Mouse (Mus musculus) forebrain, embryonic 16.5 days (tissue): Measurements from ENCODE around the gene Haus7. TPM values are rescaled to one million over a fixed set of nuclear protein-coding genes. Genes with fewer than 3 reads are reported as not detected.

Experiments
- ATAC-seq: fragments of 200-750 bp; cut with Nextera tagmentation; 2 replicates; pipeline ENCODE4 v1.8.0; 2017; ENCODE audit warnings: mild to moderate bottlenecking, moderate library complexity
- H3K27ac ChIP-seq: fragments of 300-500 bp; sonication (generic); 2 replicates; pipeline ENCODE4 v1.5.1; 2014; ENCODE audit warnings: low read length, control low read depth
- H3K27me3 ChIP-seq: fragments of 300-500 bp; sonication (generic); replicated peaks from 2 replicates; pipeline ENCODE4 v1.6.1; 2014; ENCODE audit warnings: low read length; ENCODE audit not compliant: control insufficient read depth, insufficient read depth
- H3K36me3 ChIP-seq: fragments of 300-500 bp; sonication (generic); 2 replicates; pipeline ENCODE4 v1.6.1; 2014; ENCODE audit not compliant: control insufficient read depth, insufficient read depth
- H3K4me1 ChIP-seq: fragments of 300-500 bp; sonication (generic); replicated peaks from 2 replicates; pipeline ENCODE4 v1.6.1; 2014; ENCODE audit warnings: low read length; ENCODE audit not compliant: control insufficient read depth, insufficient read depth
- H3K4me2 ChIP-seq: fragments of 300-500 bp; sonication (generic); 2 replicates; pipeline ENCODE4 v1.6.1; 2014; ENCODE audit warnings: mild to moderate bottlenecking, low read length, control low read depth
- H3K4me3 ChIP-seq: fragments of 300-500 bp; sonication (generic); replicated peaks from 2 replicates; pipeline ENCODE4 v1.5.1; 2014; ENCODE audit warnings: mild to moderate bottlenecking, low read length, control low read depth
- H3K9ac ChIP-seq: fragments of 300-500 bp; sonication (generic); replicated peaks from 2 replicates; pipeline ENCODE4 v1.6.1; 2014; ENCODE audit warnings: low read depth, low read length, control low read depth
- H3K9me3 ChIP-seq: fragments of 300-500 bp; sonication (generic); 2 replicates; pipeline ENCODE4 v1.6.1; 2016; ENCODE audit warnings: low read length; ENCODE audit not compliant: control insufficient read depth
- whole genome bisulfite sequencing: fragments of 180-500 bp; shearing (Covaris S2); extraction: QIAGEN DNeasy Blood & Tissue Kit; methylation state at CpG from one replicate; pipeline ENCODE4 v1.1.7; 2014; 5-methylcytosine and 5-hydroxymethylcytosine counted together
- polyA plus RNA-seq: library from polyadenylated mRNA; unstranded; fragments of >200 nt; fragmentation: Nextera tagmentation; extraction: Ambion mirVana; gene quantifications from 2 replicates; pipeline ENCODE4 v1.2.1, GENCODE M21; 2015

Haus7 gene
- polyA plus RNA-seq, 1 experiment from 2014 or later: 59.5 TPM

GRCm38 (mm10) chrX:73484076-73484475, 25.2 kb upstream of the Haus7 start:
- H3K9me3 ChIP-seq: no peaks in the 10 kb centered on the region
- no peaks in the 10 kb centered on the region for H3K36me3 ChIP-seq
- 92% methylated on average over 1 of the region's 1 CpGs for WGBS
- 0 out of 2 replicates have a peak, but pooled peaks have one; percentile 20 for ATAC-seq
- no peak overlapping the region for H3K9ac ChIP-seq
- H3K4me3 ChIP-seq: 0 out of 2 replicates have a peak overlapping the region, but pooled peaks have one; percentile 3
- H3K4me1 ChIP-seq: no peaks in the 10 kb centered on the region; the same call in 1 of the 2 replicates
- no peaks in the 10 kb centered on the region for H3K27me3 ChIP-seq
- H3K27ac ChIP-seq: no peak overlapping the region
- no peak overlapping the region for H3K4me2 ChIP-seq

- H3K27me3 ChIP-seq: no peaks in the 10 kb centered on the region
- H3K4me2 ChIP-seq: no peak within 1 kb of the TSS; the same call in 1 of the 2 replicates
- H3K36me3 ChIP-seq: no peaks in the 10 kb centered on the region
- no peak for ATAC-seq
- H3K27ac ChIP-seq: no peak within 1 kb of the TSS
- no peak within 1 kb of the TSS for H3K9ac ChIP-seq
- 34% methylated on average over 9 of the region's 14 CpGs for WGBS
- no peaks in the 10 kb centered on the region for H3K9me3 ChIP-seq
- 0 out of 2 replicates have a peak within 1 kb of the TSS, but pooled peaks have one; percentile 3 for H3K4me3 ChIP-seq
- no peaks in the 10 kb centered on the region; the same call in 1 of the 2 replicates for H3K4me1 ChIP-seq
These were observed 24.6 kb upstream of the Haus7 start, which contains the start of gene Bgn for GRCm38 (mm10) chrX:73483484-73483810. Gene Bgn (plus strand): TSS chrX:73483602.

- no peak overlapping the region for H3K9ac ChIP-seq
- H3K4me1 ChIP-seq: no peaks in the 10 kb centered on the region; the same call in 1 of the 2 replicates
- no peak for ATAC-seq
- no peak overlapping the region for H3K27ac ChIP-seq
- H3K27me3 ChIP-seq: no peaks in the 10 kb centered on the region
- 51% methylated on average over 3 of the region's 4 CpGs for WGBS
- no peaks in the 10 kb centered on the region for H3K36me3 ChIP-seq
- no peaks in the 10 kb centered on the region for H3K9me3 ChIP-seq
- H3K4me3 ChIP-seq: no peak overlapping the region
- H3K4me2 ChIP-seq: no peak overlapping the region
These were observed 24.0 kb upstream of the Haus7 start for GRCm38 (mm10) chrX:73482643-73483483.

GRCm38 (mm10) chrX:73480334-73480733, 21.5 kb upstream of the Haus7 start:
- Histone ChIP-seq H3K4me2 (no peak overlapping the region), H3K4me1 (no peaks in the 10 kb centered on the region; the same call in 1 of the 2 replicates), H3K27ac (no peak overlapping the region), H3K4me3 (no peak overlapping the region), H3K36me3 (no peaks in the 10 kb centered on the region), H3K27me3 (no peaks in the 10 kb centered on the region), H3K9me3 (no peaks in the 10 kb centered on the region), H3K9ac (no peak overlapping the region)
- 62% methylated on average over 2 of the region's 2 CpGs for WGBS
- no peak for ATAC-seq

- H3K36me3 ChIP-seq: no peaks in the 10 kb centered on the region
- no peaks in the 10 kb centered on the region for H3K27me3 ChIP-seq
- no peaks in the 10 kb centered on the region for H3K9me3 ChIP-seq
- H3K9ac ChIP-seq: no peak overlapping the region
- no peak for ATAC-seq
- H3K4me3 ChIP-seq: no peak overlapping the region
- no peak overlapping the region for H3K27ac ChIP-seq
- no peak overlapping the region for H3K4me2 ChIP-seq
- no peaks in the 10 kb centered on the region; the same call in 1 of the 2 replicates for H3K4me1 ChIP-seq
These were observed 20.8 kb upstream of the Haus7 start for GRCm38 (mm10) chrX:73479656-73480055.

- no peaks in the 10 kb centered on the region for H3K27me3 ChIP-seq
- no peak for ATAC-seq
- no peak overlapping the region for H3K4me2 ChIP-seq
- H3K36me3 ChIP-seq: no peaks in the 10 kb centered on the region
- WGBS: 74% methylated on average over 2 of the region's 2 CpGs
- no peak overlapping the region for H3K27ac ChIP-seq
- no peak overlapping the region for H3K9ac ChIP-seq
- H3K4me1 ChIP-seq: no peaks in the 10 kb centered on the region
- H3K4me3 ChIP-seq: no peak overlapping the region
- no peaks in the 10 kb centered on the region for H3K9me3 ChIP-seq
These were observed 18.7 kb upstream of the Haus7 start for GRCm38 (mm10) chrX:73477500-73477899.

- Histone ChIP-seq H3K27ac (no peak overlapping the region), H3K36me3 (no peaks in the 10 kb centered on the region), H3K4me2 (no peak overlapping the region), H3K9me3 (no peaks in the 10 kb centered on the region), H3K9ac (no peak overlapping the region), H3K4me1 (no peaks in the 10 kb centered on the region), H3K27me3 (no peaks in the 10 kb centered on the region), H3K4me3 (no peak overlapping the region)
- 88% methylated on average over 2 of the region's 2 CpGs for WGBS
- ATAC-seq: no peak
These were observed 17.8 kb upstream of the Haus7 start for GRCm38 (mm10) chrX:73476621-73477020.

GRCm38 (mm10) chrX:73475658-73476256, 16.9 kb upstream of the Haus7 start:
- Histone ChIP-seq H3K4me1 (no peaks in the 10 kb centered on the region), H3K27ac (no peak overlapping the region), H3K9me3 (no peaks in the 10 kb centered on the region), H3K27me3 (no peaks in the 10 kb centered on the region), H3K36me3 (no peaks in the 10 kb centered on the region), H3K4me2 (no peak overlapping the region), H3K4me3 (no peak overlapping the region), H3K9ac (no peak overlapping the region)
- 100% methylated on average over 1 of the region's 1 CpGs for WGBS
- no peak for ATAC-seq

GRCm38 (mm10) chrX:73474340-73475165, 15.7 kb upstream of the Haus7 start:
- Histone ChIP-seq H3K27me3 (no peaks in the 10 kb centered on the region), H3K36me3 (no peaks in the 10 kb centered on the region), H3K9me3 (no peaks in the 10 kb centered on the region), H3K4me2 (no peak overlapping the region), H3K27ac (no peak overlapping the region), H3K9ac (no peak overlapping the region), H3K4me1 (no peaks in the 10 kb centered on the region), H3K4me3 (no peak overlapping the region)
- WGBS: 56% methylated on average over 9 of the region's 12 CpGs
- ATAC-seq: no peak
